Mouse (Mus musculus) liver, embryonic 14.5 days (tissue): ENCODE measurements around the gene Ehd4.

Experiments used
- CTCF ChIP-seq: IDR thresholded peaks from 2 replicates; pipeline ENCODE4 v1.5.1; 2016; ENCODE audit warnings: antibody characterized with exemption, low read depth, control low read depth
- EP300 ChIP-seq: IDR thresholded peaks from 2 replicates; pipeline ENCODE4 v1.6.1; 2016; ENCODE audit warnings: antibody characterized with exemption, low read depth

DNA sequence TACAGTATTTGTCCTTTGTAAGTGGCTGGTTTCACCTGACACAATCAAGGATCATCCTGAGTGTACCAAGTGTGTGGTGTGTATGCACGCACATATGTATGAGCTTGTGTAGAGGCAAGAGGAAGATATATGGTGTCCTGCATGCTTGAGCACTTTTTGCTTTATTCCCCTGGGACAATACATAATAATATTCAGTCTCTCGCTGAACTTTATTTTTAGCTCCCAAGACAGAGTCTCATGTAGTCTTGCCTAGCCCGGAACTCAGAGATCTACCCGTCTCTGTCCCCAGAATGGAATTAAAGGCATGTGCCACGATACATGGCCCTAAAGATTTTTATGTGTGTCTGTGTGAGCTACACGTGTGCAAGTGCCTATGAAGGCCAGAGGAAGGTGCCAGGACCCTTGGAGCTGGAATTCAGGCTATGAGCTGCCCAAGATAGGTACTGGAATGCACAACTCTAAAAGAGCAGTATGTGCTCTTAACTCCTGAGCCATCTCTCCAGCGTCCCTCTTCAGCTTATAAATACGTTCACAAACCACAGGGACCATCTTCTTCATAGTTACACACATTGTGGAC is 47.9 kb downstream of the Ehd4 start:
- TF ChIP-seq CTCF (no peak), EP300 (no peak)
